Mouse (Mus musculus) lung, postnatal 0 days (tissue): ENCODE results near the gene Mical3.

ENCODE experiments used
- CTCF ChIP-seq: IDR thresholded peaks from 2 replicates; pipeline ENCODE4 v1.5.1; 2016; ENCODE audit warnings: antibody characterized with exemption, mild to moderate bottlenecking
- EP300 ChIP-seq: IDR thresholded peaks from 2 replicates; pipeline ENCODE4 v1.6.1; 2016; ENCODE audit warnings: antibody characterized with exemption, mild to moderate bottlenecking, control low read depth

GRCm38 (mm10) chr6:121117142-121117541 lies 13.7 kb downstream of the Mical3 start:
- TF ChIP-seq EP300 (no peak), CTCF (peak; percentile 54)
